Mouse (Mus musculus) heart, postnatal 4 days (tissue): ENCODE results near the gene Gm26657. TPM values are rescaled to one million over a fixed set of nuclear protein-coding genes. Genes with fewer than 3 reads are reported as not detected.
A peak's percentile ranks its signal among the peaks of the same experiment; 100 is the strongest.

Source experiments
- DNase-seq: peaks from one replicate; pipeline ENCODE4 v3.0.0; 2021
- total RNA-seq, 2 experiments: library from RNA; stranded (reverse); gene quantifications; 2 replicates each; pipeline ENCODE4 v1.2.3; 2021

The Gm26657 gene
- total RNA-seq, 2 experiments from 2014 or later, result not detected

GRCm38 (mm10) chr4:56757693-56758092 is 17.8 kb downstream of the Gm26657 start:
- no peak for DNase-seq

DNA sequence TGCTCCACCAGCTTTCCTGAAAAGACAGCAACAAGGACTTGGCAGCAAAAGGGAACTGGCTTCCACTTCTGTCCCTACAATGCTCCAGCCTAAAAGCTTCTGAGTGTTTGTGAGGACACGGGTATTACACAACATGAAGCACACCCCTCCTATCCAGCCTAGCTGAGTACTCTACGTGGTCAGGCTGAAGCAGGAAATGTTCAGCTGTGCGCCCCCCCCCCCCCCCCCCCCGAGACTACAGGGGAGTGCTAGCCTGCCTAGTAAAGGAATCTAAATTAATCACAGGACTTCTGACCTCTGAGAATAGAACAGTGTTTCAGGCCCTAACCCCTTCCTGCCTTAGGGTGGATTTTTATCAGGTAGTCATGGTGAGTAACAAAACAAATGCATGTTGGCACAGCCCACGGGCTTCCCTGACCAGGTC is 28.0 kb downstream of the Gm26657 start:
- DNase-seq, result no peak

GRCm38 (mm10) chr4:56768913-56769312 is 29.0 kb downstream of the Gm26657 start:
- peak; percentile 53 for DNase-seq

DNA sequence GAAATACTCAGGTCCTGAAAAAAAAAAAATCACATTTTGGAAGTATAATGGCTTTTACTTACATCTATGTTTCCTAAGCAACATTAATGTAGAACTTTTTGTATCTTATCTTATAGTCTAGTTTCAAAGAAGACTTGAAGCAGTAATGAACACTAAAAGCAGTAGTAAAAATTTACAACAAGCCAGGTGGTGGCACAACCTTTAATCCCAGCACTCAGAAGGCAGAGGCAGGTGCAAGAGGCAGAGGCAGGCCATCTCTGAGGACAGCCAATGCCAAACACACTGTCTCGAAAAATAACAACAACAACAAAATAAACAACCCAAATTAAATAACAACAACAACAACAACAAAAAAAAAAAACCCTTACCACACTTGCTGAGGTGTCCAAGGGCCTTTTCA is 31.2 kb downstream of the Gm26657 start:
- DNase-seq, result no peak

Other genes starting within 250 kb of the Gm26657 start
- gene Actl7b, start 1.4 kb downstream of the Gm26657 start, total RNA-seq, result not detected
- not detected for gene Actl7a, start 3.3 kb downstream of the Gm26657 start, total RNA-seq
- gene Elp1, start 62.3 kb downstream of the Gm26657 start, total RNA-seq, result 10 to 100 TPM; 31.1 to 33.2 TPM
- 1 to 10 TPM; 5.3 to 5.6 TPM for gene Fam206a, start 62.3 kb downstream of the Gm26657 start, total RNA-seq
- 10 to 100 TPM; 34.0 to 35.7 TPM for gene Ctnnal1, start 125.1 kb downstream of the Gm26657 start, total RNA-seq
- gene Tmem245, start 207.4 kb downstream of the Gm26657 start, total RNA-seq, result 10 to 100 TPM; 68.3 to 71.7 TPM